Mouse (Mus musculus) E14TG2a.4 (cell line): ENCODE results near the gene Socs5.
A peak's percentile ranks its signal among the peaks of the same experiment; 100 is the strongest.

Experiments used
- H3K27me3 ChIP-seq: 2 replicates; pipeline ENCODE4 v1.6.1; 2014; ENCODE audit warnings: low read length, control low read depth; ENCODE audit not compliant: insufficient read depth
- H3K36me3 ChIP-seq: 2 replicates; pipeline ENCODE4 v1.6.1; 2014; ENCODE audit warnings: low read length, control low read depth; ENCODE audit not compliant: insufficient read depth
- H3K4me1 ChIP-seq: replicated peaks from 2 replicates; pipeline ENCODE4 v1.6.1; 2014; ENCODE audit warnings: low read depth, low read length, control low read depth
- H3K4me3 ChIP-seq: replicated peaks from 2 replicates; pipeline ENCODE4 v1.5.1; 2014; ENCODE audit warnings: mild to moderate bottlenecking, low read length
- H3K9me3 ChIP-seq: 2 replicates; pipeline ENCODE4 v1.6.1; 2014; ENCODE audit warnings: low read length, control low read depth
- CTCF ChIP-seq: conservative IDR thresholded peaks from 2 replicates; pipeline ENCODE4 v1.5.1; 2014; ENCODE audit warnings: low read length
- NANOG ChIP-seq: IDR thresholded peaks from 2 replicates; pipeline ENCODE4 v1.6.1; 2014; ENCODE audit warnings: borderline replicate concordance, low read length, mixed read lengths
- POU5F1 ChIP-seq: IDR thresholded peaks from 2 replicates; pipeline ENCODE4 v1.6.1; 2014; ENCODE audit warnings: low read length, borderline replicate concordance

Socs5 gene

GRCm38 (mm10) chr17:87178596-87179590 lies 71.4 kb downstream of the Socs5 start:
- H3K27me3 ChIP-seq, result peaks cover 10% of the 10 kb centered on the region; the same call in 1 of the 2 replicates
- TF ChIP-seq NANOG (no peak), POU5F1 (no peak), CTCF (no peak)
- peak overlapping the region; percentile 51 for H3K4me3 ChIP-seq
- H3K9me3 ChIP-seq, result peaks cover 10% of the 10 kb centered on the region
- H3K4me1 ChIP-seq, result peaks cover 64% of the 10 kb centered on the region
- H3K36me3 ChIP-seq, result no peaks in the 10 kb centered on the region

GRCm38 (mm10) chr17:87179939-87180550 lies 72.6 kb downstream of the Socs5 start:
- H3K9me3 ChIP-seq, result peaks cover 10% of the 10 kb centered on the region
- no peaks in the 10 kb centered on the region for H3K36me3 ChIP-seq
- peaks cover 68% of the 10 kb centered on the region for H3K4me1 ChIP-seq
- peak overlapping the region; percentile 51 for H3K4me3 ChIP-seq
- TF ChIP-seq POU5F1 (no peak), CTCF (no peak), NANOG (no peak)
- peaks cover 10% of the 10 kb centered on the region; the same call in 1 of the 2 replicates for H3K27me3 ChIP-seq

- Histone ChIP-seq H3K9me3 (peaks cover 10% of the 10 kb centered on the region), H3K4me3 (no peak overlapping the region), H3K27me3 (peaks cover 2% of the 10 kb centered on the region; the same call in 1 of the 2 replicates), H3K4me1 (peaks cover 69% of the 10 kb centered on the region), H3K36me3 (no peaks in the 10 kb centered on the region)
- TF ChIP-seq POU5F1 (no peak), CTCF (no peak), NANOG (no peak)
Observed at GRCm38 (mm10) chr17:87181683-87182346, 74.3 kb downstream of the Socs5 start.

GRCm38 (mm10) chr17:87185461-87186066 lies 78.1 kb downstream of the Socs5 start:
- H3K27me3 ChIP-seq, result 0 out of 2 replicates have a peak, but pooled peaks cover under 1% of the 10 kb centered on the region
- TF ChIP-seq NANOG (no peak), CTCF (no peak), POU5F1 (no peak)

GRCm38 (mm10) chr17:87187005-87187404 lies 79.5 kb downstream of the Socs5 start:
- H3K27me3 ChIP-seq, result 0 out of 2 replicates have a peak, but pooled peaks cover 8% of the 10 kb centered on the region
- peaks cover 20% of the 10 kb centered on the region for H3K4me1 ChIP-seq
- H3K9me3 ChIP-seq, result peaks cover 11% of the 10 kb centered on the region
- H3K36me3 ChIP-seq, result no peaks in the 10 kb centered on the region
- TF ChIP-seq CTCF, result no peak
- H3K4me3 ChIP-seq, result no peak overlapping the region

More at GRCm38 (mm10) chr17:87185461-87186066, 78.1 kb downstream of the Socs5 start:
- Histone ChIP-seq H3K36me3 (no peaks in the 10 kb centered on the region), H3K4me1 (peaks cover 34% of the 10 kb centered on the region), H3K4me3 (0 out of 2 replicates have a peak overlapping the region, but pooled peaks have one; percentile 10), H3K9me3 (peaks cover 10% of the 10 kb centered on the region)
